12 mouse cellular contexts compared by ENCODE assay signal in genomic region chr19:21913748-21914611, GRCm38 (mm10).
DNase-seq lines count a peak whose midpoint lies in the region; ATAC-seq and TF ChIP-seq lines count a peak whose summit lies in the region.
"Had no signal": no experiment of that assay in that cellular context is flagged by ENCODE, and none has a peak within 500 bp of the region (broad histone marks: within the 10 kb centered on the region; RNA-seq: fewer than 3 reads in every experiment).

No protein-coding gene starts in this region.

- no peaks in the 10 kb centered on the region for H3K36me3 ChIP-seq in liver, adult 2 months (ENCODE audit: control insufficient read depth, insufficient read depth, low read length)
- no peaks in the 10 kb centered on the region for H3K36me3 ChIP-seq in liver, embryonic 12.5 days
- H3K36me3 ChIP-seq in embryonic facial prominence, embryonic 14.5 days (ENCODE audit: control insufficient read depth, insufficient read depth, low read length) = no peaks in the 10 kb centered on the region
- no peaks in the 10 kb centered on the region for H3K36me3 ChIP-seq in liver, embryonic 14.5 days (replicated peaks; ENCODE audit: control insufficient read depth, insufficient read depth, low read depth)
- H3K36me3 ChIP-seq: limb, embryonic 13.5 days; neural tube, embryonic 13.5 days; stomach, embryonic 15.5 days had no signal

- no peak for TF ChIP-seq POLR2A in liver, adult 2 months (IDR thresholded peaks at IDR 0.05; ENCODE audit: extremely low read depth, insufficient read depth, low read length)

- no peaks in the 10 kb centered on the region; the same call in 1 of the 2 replicates for H3K4me1 ChIP-seq in liver, adult 2 months (ENCODE audit: control insufficient read depth, insufficient read depth, low read length)
- no peaks in the 10 kb centered on the region for H3K4me1 ChIP-seq in liver, embryonic 12.5 days
- peaks cover 11% of the 10 kb centered on the region for H3K4me1 ChIP-seq in embryonic facial prominence, embryonic 14.5 days (ENCODE audit: control insufficient read depth, insufficient read depth, low read length)
- no peaks in the 10 kb centered on the region for H3K4me1 ChIP-seq in liver, embryonic 14.5 days (replicated peaks; ENCODE audit: control insufficient read depth in 2 of 2, insufficient read depth in 2 of 2, low read length in 1 of 2)
- H3K4me1 ChIP-seq: stomach, embryonic 15.5 days had no signal

- no peak overlapping the region for H3K4me2 ChIP-seq in liver, embryonic 12.5 days
- H3K4me2 ChIP-seq in embryonic facial prominence, embryonic 14.5 days (ENCODE audit: low read depth, low read length) = no peak overlapping the region
- no peak overlapping the region for H3K4me2 ChIP-seq in liver, embryonic 14.5 days (ENCODE audit: low read depth)
- H3K4me2 ChIP-seq: limb, embryonic 13.5 days; neural tube, embryonic 13.5 days; stomach, embryonic 15.5 days had no signal

- 53% methylated on average over 9 of the region's 9 CpGs for whole genome bisulfite sequencing in liver, adult 2 months
- 32% methylated on average over 9 of the region's 9 CpGs for WGBS in liver, embryonic 12.5 days (ENCODE audit: insufficient replicate concordance)
- 34% methylated on average over 9 of the region's 9 CpGs for WGBS in embryonic facial prominence, embryonic 14.5 days
- WGBS in liver, embryonic 14.5 days (ENCODE audit: insufficient replicate concordance) = 26% methylated on average over 9 of the region's 9 CpGs

- no peaks in the 10 kb centered on the region for H3K27me3 ChIP-seq in liver, adult 2 months (ENCODE audit: control insufficient read depth, insufficient read depth, low read length)
- H3K27me3 ChIP-seq in liver, embryonic 12.5 days (replicated peaks) = no peaks in the 10 kb centered on the region
- H3K27me3 ChIP-seq in embryonic facial prominence, embryonic 14.5 days (replicated peaks; ENCODE audit: control insufficient read depth, insufficient read depth, low read length) = no peaks in the 10 kb centered on the region
- no peaks in the 10 kb centered on the region for H3K27me3 ChIP-seq in liver, embryonic 14.5 days (ENCODE audit: control insufficient read depth, insufficient read depth, low read length)
- H3K27me3 ChIP-seq: limb, embryonic 13.5 days; neural tube, embryonic 13.5 days; stomach, embryonic 15.5 days had no signal

- H3K9me3 ChIP-seq in liver, embryonic 12.5 days (replicated peaks) = no peaks in the 10 kb centered on the region
- no peaks in the 10 kb centered on the region for H3K9me3 ChIP-seq in embryonic facial prominence, embryonic 14.5 days (ENCODE audit: control insufficient read depth, low read length)
- H3K9me3 ChIP-seq in liver, embryonic 14.5 days (ENCODE audit: control insufficient read depth, low read length) = no peaks in the 10 kb centered on the region
- H3K9me3 ChIP-seq: limb, embryonic 13.5 days; neural tube, embryonic 13.5 days; stomach, embryonic 15.5 days had no signal

- H3K4me3 ChIP-seq in liver, adult 2 months (ENCODE audit: insufficient read depth, low read depth, low read length) = no peak overlapping the region
- H3K4me3 ChIP-seq in liver, embryonic 12.5 days = no peak overlapping the region
- no peak overlapping the region for H3K4me3 ChIP-seq in embryonic facial prominence, embryonic 14.5 days (ENCODE audit: low read depth, low read length)
- no peak overlapping the region for H3K4me3 ChIP-seq in liver, embryonic 14.5 days (ENCODE audit: insufficient read depth in 1 of 2, low read depth in 2 of 2, low read length in 2 of 2)
- H3K4me3 ChIP-seq: limb, embryonic 13.5 days; neural tube, embryonic 13.5 days; stomach, embryonic 15.5 days had no signal

- no peak for TF ChIP-seq CTCF in liver, adult 2 months (IDR thresholded peaks at IDR 0.05; ENCODE audit: low read depth, low read length)
- TF ChIP-seq CTCF in liver, embryonic 14.5 days (IDR thresholded peaks at IDR 0.05; ENCODE audit: low read depth) = no peak

- no peak overlapping the region for H3K9ac ChIP-seq in liver, adult 2 months (ENCODE audit: low read depth, low read length)
- H3K9ac ChIP-seq in liver, embryonic 12.5 days = no peak overlapping the region
- H3K9ac ChIP-seq in embryonic facial prominence, embryonic 14.5 days (ENCODE audit: low read depth, low read length) = no peak overlapping the region
- no peak overlapping the region for H3K9ac ChIP-seq in liver, embryonic 14.5 days (replicated peaks)
- H3K9ac ChIP-seq: limb, embryonic 13.5 days; neural tube, embryonic 13.5 days; stomach, embryonic 15.5 days had no signal

- DNase-seq in liver, adult 2 months (ENCODE audit: extremely low read depth, low read depth, low spot score) = peak; percentile 29
- DNase-seq in embryonic facial prominence, embryonic 14.5 days (ENCODE audit: low spot score) = peak; percentile 19
- DNase-seq in liver, embryonic 14.5 days (ENCODE audit: low read depth in 3 of 3, low spot score in 3 of 3) = no peak
- DNase-seq in retina, postnatal 1 day = peak; percentile 57
- DNase-seq in yolk sac, embryonic 10.5 days (ENCODE audit: low spot score) = no peak
- DNase-seq: cerebellum, adult 11 months had no signal

- no peaks in the 10 kb centered on the region for H3K79me2 ChIP-seq in liver, adult 2 months (ENCODE audit: control insufficient read depth, insufficient read depth, low read length)

- TF ChIP-seq EP300 in liver, embryonic 14.5 days (IDR thresholded peaks at IDR 0.05; ENCODE audit: low read depth) = no peak

- peak overlapping the region; percentile 72 for H3K27ac ChIP-seq in liver, adult 2 months (replicated peaks; ENCODE audit: insufficient read depth, low read depth, low read length)
- H3K27ac ChIP-seq in liver, embryonic 12.5 days = no peak overlapping the region
- no peak overlapping the region for H3K27ac ChIP-seq in embryonic facial prominence, embryonic 14.5 days (replicated peaks; ENCODE audit: low read depth, low read length)
- H3K27ac ChIP-seq in liver, embryonic 14.5 days = no peak overlapping the region
- H3K27ac ChIP-seq: limb, embryonic 13.5 days; neural tube, embryonic 13.5 days had no signal

- no peak for ATAC-seq in liver, embryonic 12.5 days
- no peak for ATAC-seq in embryonic facial prominence, embryonic 14.5 days (ENCODE audit: low read depth)
- ATAC-seq in liver, embryonic 14.5 days (ENCODE audit: insufficient read depth) = peak; percentile 35; the same call in 1 of the 2 replicates
- no peak for ATAC-seq in erythroid progenitor cell, adult 5-6 weeks (replicated peaks; ENCODE audit: low FRiP score, poor library complexity, severe bottlenecking)
- ATAC-seq: forebrain, embryonic 16.5 days had no signal

Comparison
In these comparisons a context has a peak if more than half of its experiments do, and no peak if none do; other contexts are left out.
1. DNase-seq: peak in liver, adult 2 months (single experiment), embryonic facial prominence, embryonic 14.5 days (single experiment) and retina, postnatal 1 day (single experiment); none in liver, embryonic 14.5 days (0 of 3) and yolk sac, embryonic 10.5 days (single experiment).